Mouse (Mus musculus) olfactory bulb, adult 2 months (tissue): Measurements from ENCODE around the gene Wdr81. TPM values are rescaled to one million over a fixed set of nuclear protein-coding genes. Genes with fewer than 3 reads are reported as not detected.
"Not testable (repeated sequence)": the region's sequence is repeated elsewhere in the genome, so short reads cannot be mapped to it uniquely, and the experiment has no call there.

Experiments used
- H3K27ac ChIP-seq: fragments of 200-500 bp; 2 replicates; pipeline ENCODE4 v1.5.1; 2012; ENCODE audit warnings: low read depth, low read length; ENCODE audit not compliant: insufficient read depth
- H3K4me1 ChIP-seq: fragments of 200-500 bp; 2 replicates; pipeline ENCODE4 v1.6.1; 2012; ENCODE audit warnings: low read length; ENCODE audit not compliant: control insufficient read depth, insufficient read depth
- H3K4me3 ChIP-seq: fragments of 200-500 bp; 2 replicates; pipeline ENCODE4 v1.5.1; 2012; ENCODE audit warnings: mild to moderate bottlenecking, low read depth, low read length, moderate library complexity; ENCODE audit not compliant: insufficient read depth
- CTCF ChIP-seq: fragments of 200-500 bp; IDR thresholded peaks from 2 replicates; pipeline ENCODE4 v1.5.1; 2012; ENCODE audit warnings: low read depth, mild to moderate bottlenecking, low read length, moderate library complexity; ENCODE audit not compliant: insufficient read depth
- POLR2A ChIP-seq: fragments of 200-500 bp; IDR thresholded peaks from 2 replicates; pipeline ENCODE4 v1.6.1; 2012; ENCODE audit warnings: mild to moderate bottlenecking, low read depth, low read length, moderate library complexity; ENCODE audit not compliant: insufficient read depth
- WGBS: fragments of 180-500 bp; shearing (Covaris S2); methylation state at CpG from one replicate; pipeline ENCODE4 v1.1.7; 2018; 5-methylcytosine and 5-hydroxymethylcytosine counted together
- polyA plus RNA-seq: library from polyadenylated mRNA; stranded (reverse); fragments of >200 nt; gene quantifications from 2 replicates; pipeline ENCODE4 v1.2.4, GENCODE M21; 2012; ENCODE audit warnings: low replicate concordance; ENCODE audit not compliant: missing spikeins, insufficient read depth, insufficient read length

Wdr81 gene
- polyA plus RNA-seq, 1 experiment: not detected

GRCm38 (mm10) chr11:75462253-75462783, 7.8 kb upstream of the Wdr81 start:
- peak overlapping the region; percentile 20; the same call in 1 of the 2 replicates for H3K27ac ChIP-seq
- no peak for TF ChIP-seq CTCF
- TF ChIP-seq POLR2A: no peak
- H3K4me1 ChIP-seq: peaks cover 28% of the 10 kb centered on the region
- WGBS: 4% methylated on average over 15 of the region's 16 CpGs
- H3K4me3 ChIP-seq: peak overlapping the region; percentile 80

GRCm38 (mm10) chr11:75461743-75462252, 7.3 kb upstream of the Wdr81 start:
- no peak for TF ChIP-seq POLR2A
- no peak for TF ChIP-seq CTCF
- Histone ChIP-seq H3K4me1 (peaks cover 28% of the 10 kb centered on the region), H3K27ac (peak overlapping the region; percentile 73), H3K4me3 (peak overlapping the region; percentile 80)
- WGBS: under 1% methylated on average over 30 of the region's 30 CpGs

GRCm38 (mm10) chr11:75460844-75461742, 6.6 kb upstream of the Wdr81 start, which contains the start of gene Tlcd2:
TSS of gene Tlcd2 (plus strand) at chr11:75461715.
- peak within 1 kb of the TSS; percentile 80 for H3K4me3 ChIP-seq
- peak within 1 kb of the TSS; percentile 89 for H3K27ac ChIP-seq
- H3K4me1 ChIP-seq: peaks cover 31% of the 10 kb centered on the region
- peak; percentile 93 for TF ChIP-seq POLR2A
- TF ChIP-seq CTCF: no peak
- WGBS: under 1% methylated on average over 46 of the region's 46 CpGs

GRCm38 (mm10) chr11:75460103-75460843, 5.8 kb upstream of the Wdr81 start:
- Histone ChIP-seq H3K4me3 (peak overlapping the region; percentile 48), H3K4me1 (peaks cover 30% of the 10 kb centered on the region), H3K27ac (peak overlapping the region; percentile 89)
- WGBS: 5% methylated on average over 19 of the region's 19 CpGs
- TF ChIP-seq POLR2A (no peak), CTCF (no peak)

- H3K4me3 ChIP-seq: no peak overlapping the region
- WGBS: 35% methylated on average over 5 of the region's 5 CpGs
- peaks cover 31% of the 10 kb centered on the region for H3K4me1 ChIP-seq
- TF ChIP-seq POLR2A (no peak), CTCF (no peak)
- peak overlapping the region; percentile 66 for H3K27ac ChIP-seq
Observed at GRCm38 (mm10) chr11:75459751-75460102, 5.2 kb upstream of the Wdr81 start.

GRCm38 (mm10) chr11:75459141-75459711, 4.7 kb upstream of the Wdr81 start:
- WGBS: 39% methylated on average over 5 of the region's 5 CpGs
- TF ChIP-seq POLR2A (no peak), CTCF (no peak)
- Histone ChIP-seq H3K4me3 (no peak overlapping the region), H3K27ac (peak overlapping the region; percentile 66; the same call in 1 of the 2 replicates), H3K4me1 (peaks cover 33% of the 10 kb centered on the region)

GRCm38 (mm10) chr11:75458628-75459041, 4.1 kb upstream of the Wdr81 start:
- Histone ChIP-seq H3K27ac (no peak overlapping the region), H3K4me1 (peaks cover 36% of the 10 kb centered on the region), H3K4me3 (no peak overlapping the region)
- TF ChIP-seq POLR2A (no peak), CTCF (no peak)
- WGBS: 51% methylated on average over 8 of the region's 8 CpGs

- no peak overlapping the region for H3K4me3 ChIP-seq
- H3K27ac ChIP-seq: no peak overlapping the region
- TF ChIP-seq CTCF: no peak
- no peak for TF ChIP-seq POLR2A
- H3K4me1 ChIP-seq: peaks cover 37% of the 10 kb centered on the region
- 17% methylated on average over 3 of the region's 3 CpGs for WGBS
Observed at GRCm38 (mm10) chr11:75458169-75458568, 3.7 kb upstream of the Wdr81 start.

- 67% methylated on average over 7 of the region's 7 CpGs for WGBS
- TF ChIP-seq POLR2A: no peak
- TF ChIP-seq CTCF: no peak
- H3K4me3 ChIP-seq: no peak overlapping the region
- H3K27ac ChIP-seq: no peak overlapping the region
- H3K4me1 ChIP-seq: peaks cover 43% of the 10 kb centered on the region
Observed at GRCm38 (mm10) chr11:75456440-75456871, 1.9 kb upstream of the Wdr81 start.

- H3K4me1 ChIP-seq: peaks cover 47% of the 10 kb centered on the region
- WGBS: 97% methylated on average over 2 of the region's 2 CpGs
- H3K27ac ChIP-seq, H3K4me3 ChIP-seq: not testable (repeated sequence)
Observed at GRCm38 (mm10) chr11:75455971-75456370, 1.5 kb upstream of the Wdr81 start.
